Mouse (Mus musculus) natural killer cell, adult 2 months (primary cell): ENCODE data around the gene Elfn2.

Experiments used
- DNase-seq, 2 experiments: peaks; one replicate each; pipeline ENCODE4 v3.0.0; 2022; ENCODE audit warnings: low spot score in 2 of 2

Elfn2 gene

GRCm38 (mm10) chr15:78681301-78681700 is 37.3 kb downstream of the Elfn2 start:
- DNase-seq = no peak

GRCm38 (mm10) chr15:78680291-78680690 is 38.3 kb downstream of the Elfn2 start:
- DNase-seq = no peak

- DNase-seq = no peak
Observed at GRCm38 (mm10) chr15:78677708-78678107, 40.9 kb downstream of the Elfn2 start.

DNA sequence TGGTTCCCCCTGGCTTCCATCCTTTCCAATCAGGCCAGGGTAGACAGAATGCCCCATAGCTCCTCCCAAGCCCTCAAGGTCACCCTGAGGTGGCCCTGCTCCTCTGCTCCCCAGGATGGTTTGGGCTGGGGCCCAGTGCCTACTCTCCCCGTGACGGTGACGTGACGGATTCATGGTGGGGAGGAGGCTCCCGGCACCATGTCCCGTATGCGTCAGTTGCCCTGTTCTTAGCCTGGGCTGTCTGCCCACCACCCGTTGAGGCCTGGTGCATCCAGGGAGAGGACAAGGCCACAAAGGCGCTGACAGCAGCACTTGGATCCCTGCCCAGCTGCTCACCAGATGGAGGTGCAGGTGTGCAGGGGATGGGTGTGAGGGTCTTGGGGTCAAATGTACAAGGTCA is 41.6 kb downstream of the Elfn2 start:
- no peak for DNase-seq

DNA sequence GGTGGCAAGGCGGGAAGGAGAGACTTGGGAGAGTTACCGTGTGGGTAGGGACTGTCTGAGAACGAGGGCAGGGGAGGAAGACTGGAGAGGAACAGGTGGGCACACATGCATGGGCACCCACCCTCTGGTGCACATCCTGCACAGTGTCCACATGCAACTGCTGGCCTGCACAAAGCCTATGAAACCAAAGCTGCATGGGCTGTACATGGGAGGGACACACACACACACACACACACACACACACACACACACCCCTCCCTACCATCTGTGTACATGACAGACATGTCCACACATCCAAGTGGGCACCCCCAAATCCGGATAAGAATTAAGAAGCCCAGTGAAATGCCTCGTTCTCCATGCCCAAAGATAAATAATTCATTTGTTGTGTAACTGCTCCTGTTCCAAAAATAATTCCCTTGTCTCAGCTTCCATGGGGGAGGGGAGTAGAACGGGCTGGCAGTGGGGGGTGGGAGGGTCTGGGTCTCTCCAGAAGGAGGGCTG is 43.6 kb downstream of the Elfn2 start:
- no peak for DNase-seq

- DNase-seq = no peak
Observed at GRCm38 (mm10) chr15:78673436-78673835, 45.1 kb downstream of the Elfn2 start.

DNA sequence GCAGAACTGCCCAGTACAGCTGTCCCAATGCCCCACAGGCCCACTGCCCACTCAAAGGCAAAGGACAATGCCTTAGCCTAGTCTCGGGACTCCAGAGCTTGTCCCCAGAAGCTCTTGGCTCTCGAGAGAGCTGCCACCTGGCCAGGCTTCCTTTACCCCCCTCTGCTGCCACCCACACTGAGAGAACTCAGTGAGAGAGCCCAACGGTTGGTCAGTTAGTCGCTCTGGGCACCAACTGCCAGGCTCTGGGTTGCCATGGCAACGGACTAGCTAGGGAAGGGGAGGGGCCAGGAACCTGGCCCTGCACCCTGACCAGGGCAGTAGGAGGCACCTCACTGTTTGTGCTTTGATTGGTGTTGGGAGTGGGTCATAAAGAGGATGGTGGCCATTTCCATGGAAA is 48.2 kb downstream of the Elfn2 start:
- DNase-seq = no peak

DNA sequence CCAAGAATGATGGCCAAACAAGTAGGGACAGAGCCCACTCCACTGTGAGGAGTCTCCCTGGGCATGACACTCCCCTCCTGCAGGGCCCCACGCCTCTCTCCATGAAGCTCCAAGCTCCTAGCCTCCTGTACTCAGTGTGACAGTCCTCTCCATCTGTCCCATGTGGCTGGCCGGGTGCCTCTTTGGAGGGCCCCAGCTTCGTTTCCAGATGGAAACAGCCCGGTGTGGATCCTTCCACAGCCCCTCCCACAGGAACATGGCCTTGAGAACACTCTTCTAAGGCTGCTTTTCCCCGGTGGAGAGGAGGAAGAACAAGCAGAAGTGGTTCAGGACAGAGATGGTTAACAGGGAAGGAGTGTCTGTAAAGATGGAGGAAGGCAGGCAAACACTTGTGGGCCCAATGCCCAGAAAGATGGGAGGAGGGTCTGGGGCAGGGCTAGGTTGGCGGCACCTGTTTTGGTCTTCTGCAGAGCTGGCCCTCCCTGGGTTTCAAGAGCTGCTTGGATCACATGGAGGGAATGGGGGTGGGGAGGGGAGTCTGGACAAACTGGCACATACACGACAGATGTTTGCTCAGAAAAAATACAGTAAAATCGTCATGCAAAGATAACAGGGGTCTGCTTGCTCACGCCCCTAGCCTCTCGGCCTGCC is 49.2 kb downstream of the Elfn2 start:
- no peak for DNase-seq

DNA sequence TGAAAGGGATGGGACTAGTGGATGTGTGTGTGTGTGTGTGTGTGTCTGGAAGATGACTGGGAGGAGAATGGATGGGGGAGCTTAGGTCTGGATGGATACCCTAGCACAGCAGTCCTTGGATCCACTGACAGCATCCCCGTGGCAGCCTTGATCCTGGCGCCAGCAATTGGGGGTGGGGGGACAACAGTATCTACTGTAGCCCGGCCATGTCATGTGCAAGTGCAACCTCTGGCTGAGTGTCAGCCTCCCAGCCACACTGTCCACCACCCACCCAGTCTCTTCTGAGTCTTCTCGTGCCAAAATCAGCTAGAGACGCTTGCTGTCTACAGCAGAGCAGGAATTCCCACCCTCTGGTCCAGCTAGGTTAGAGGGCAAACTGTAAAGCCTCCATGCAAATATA is 54.3 kb downstream of the Elfn2 start:
- DNase-seq = no peak

DNA sequence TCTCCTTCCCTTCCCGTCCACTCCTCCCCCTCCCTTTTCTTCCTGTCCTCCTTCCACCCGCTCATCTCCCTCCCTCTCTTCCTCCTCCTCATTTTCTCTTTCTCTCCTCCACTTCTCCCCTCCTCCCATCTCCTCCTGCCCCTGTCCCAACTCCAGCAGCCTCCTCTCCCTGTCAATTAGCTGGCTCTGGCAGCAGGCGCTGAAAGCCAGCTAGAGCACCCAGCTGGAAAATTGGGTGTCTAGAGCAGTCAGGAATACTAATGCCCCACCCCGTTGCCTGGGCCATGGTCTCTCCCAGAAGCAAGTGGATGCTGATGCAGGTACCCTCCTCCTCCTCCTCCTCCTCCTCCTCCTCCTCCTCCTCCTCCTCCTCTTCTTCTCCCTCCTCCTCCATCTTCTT is 67.4 kb downstream of the Elfn2 start:
- no peak for DNase-seq

DNA sequence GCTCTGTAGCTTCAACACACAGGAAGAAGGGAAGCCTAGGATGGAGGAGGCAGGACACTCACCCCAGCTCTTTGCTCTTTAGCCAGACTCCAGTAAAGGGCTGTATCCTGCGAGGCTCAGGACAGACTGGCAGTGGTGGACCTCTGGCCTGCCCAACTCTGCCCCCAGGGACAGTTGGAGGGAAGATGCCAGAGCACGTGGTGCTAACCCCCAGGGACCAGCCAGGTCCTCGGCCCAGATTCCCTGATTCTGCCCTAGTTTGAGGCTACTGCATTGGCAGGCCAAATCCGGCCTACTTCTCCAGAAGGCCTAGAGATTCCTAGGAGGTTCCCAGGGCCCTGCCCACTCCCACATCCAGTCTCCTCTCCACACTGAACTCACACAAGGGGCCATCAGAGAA is 70.8 kb downstream of the Elfn2 start:
- DNase-seq = no peak

DNA sequence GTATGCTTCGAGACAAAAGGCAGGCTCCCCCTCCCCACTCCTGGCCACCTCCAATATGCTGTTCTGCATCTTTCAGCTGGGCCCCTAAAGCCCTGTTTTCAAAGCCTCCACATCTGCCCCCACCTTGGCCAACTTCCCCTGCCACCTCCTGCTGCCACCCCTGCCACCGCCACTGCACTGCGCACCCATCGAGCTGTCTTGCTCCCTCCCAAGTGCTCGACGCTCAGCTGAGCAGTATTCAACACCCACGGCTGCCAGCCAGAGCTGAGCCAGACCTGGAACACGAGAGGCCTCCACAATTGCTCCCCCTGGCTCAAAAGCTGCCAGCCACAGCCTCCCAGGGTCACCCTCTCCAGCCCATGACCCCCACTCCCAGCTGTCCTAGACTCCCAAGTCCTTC is 74.0 kb downstream of the Elfn2 start:
- DNase-seq = no peak

DNA sequence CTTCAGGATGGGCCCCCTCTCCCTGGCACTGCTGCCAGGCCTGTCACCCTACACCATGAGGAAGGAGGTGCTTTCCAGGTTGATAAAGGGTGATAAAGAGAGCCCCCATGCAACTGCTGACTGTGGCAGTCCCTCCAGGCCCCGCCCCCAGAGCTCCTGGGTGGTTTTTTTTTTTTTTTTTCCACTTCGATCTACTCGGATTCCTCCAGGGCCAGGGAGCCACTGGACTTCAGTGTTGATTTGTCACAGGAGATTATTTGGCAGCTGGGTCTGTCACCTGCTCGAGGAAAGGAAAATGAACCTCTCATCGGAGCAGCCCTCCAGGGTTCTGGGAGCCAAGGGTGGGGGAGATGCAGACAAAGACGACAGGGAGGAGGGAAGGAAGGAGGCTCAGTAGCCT is 74.9 kb downstream of the Elfn2 start:
- no peak for DNase-seq

GRCm38 (mm10) chr15:78635231-78635630 is 83.3 kb downstream of the Elfn2 start:
- no peak for DNase-seq

DNA sequence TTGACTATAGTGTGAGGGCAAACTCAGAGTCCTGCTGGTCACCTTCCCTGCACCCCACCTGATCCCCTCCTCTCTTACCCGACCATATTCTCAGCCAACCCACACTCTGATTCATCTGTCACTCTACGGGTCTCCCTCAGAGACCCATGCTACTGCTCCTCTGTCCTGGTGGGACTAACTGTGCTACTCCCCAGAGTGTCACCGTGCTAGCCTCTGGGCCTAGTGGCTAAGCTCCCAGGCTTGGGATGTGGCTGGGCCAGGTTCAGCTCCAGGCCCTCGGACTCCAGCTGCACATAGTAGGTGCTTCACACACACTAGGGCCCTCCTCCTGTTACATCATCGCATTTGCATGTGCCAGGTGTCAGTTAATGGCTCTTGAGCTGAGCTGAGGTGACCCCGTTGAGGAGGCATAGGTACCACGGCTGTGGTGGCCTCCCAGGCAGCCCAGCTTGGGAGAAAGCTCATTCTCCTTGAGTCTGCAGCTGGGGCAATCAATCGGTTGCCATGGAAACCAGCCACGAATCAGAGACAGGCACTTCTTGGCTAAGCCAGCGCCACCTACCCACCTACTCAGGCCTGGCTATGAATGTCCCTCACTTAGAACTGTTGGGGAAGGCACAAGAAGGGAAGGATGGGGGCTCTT is 84.4 kb downstream of the Elfn2 start:
- DNase-seq = no peak

GRCm38 (mm10) chr15:78633413-78633812 is 85.2 kb downstream of the Elfn2 start:
- DNase-seq = no peak

DNA sequence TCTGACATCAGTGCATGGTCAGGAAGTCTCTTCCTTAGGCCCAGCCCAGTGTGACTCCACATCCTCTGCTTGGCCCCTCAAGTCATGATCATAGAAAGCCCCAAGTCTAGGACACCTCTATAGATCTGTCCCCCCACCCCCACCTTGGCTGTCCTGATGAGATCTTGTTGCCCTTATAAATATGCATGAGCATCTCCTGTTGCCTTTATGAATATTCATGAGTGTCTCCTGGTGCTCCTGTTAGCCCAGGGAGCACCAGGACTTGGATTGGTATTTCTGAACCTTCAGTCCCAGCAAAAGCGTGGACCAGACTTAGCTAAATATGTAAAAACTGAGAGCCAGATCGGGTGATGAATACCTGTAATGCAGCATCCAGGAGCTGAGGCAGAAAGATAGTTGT is 86.2 kb downstream of the Elfn2 start:
- DNase-seq = no peak

GRCm38 (mm10) chr15:78626285-78626684 is 92.3 kb downstream of the Elfn2 start:
- no peak for DNase-seq

GRCm38 (mm10) chr15:78624961-78625360 is 93.6 kb downstream of the Elfn2 start:
- no peak for DNase-seq

- no peak for DNase-seq
Observed at GRCm38 (mm10) chr15:78624431-78624950, 94.1 kb downstream of the Elfn2 start.

- peak; percentile 49 to 67 for DNase-seq
Observed at GRCm38 (mm10) chr15:78623426-78623825, 95.1 kb downstream of the Elfn2 start.
